Mouse (Mus musculus) liver, postnatal 0 days (tissue): Measurements from ENCODE around the gene Gm49380.

ENCODE experiments used
- CTCF ChIP-seq: sonication (generic); IDR thresholded peaks from 2 replicates; pipeline ENCODE4 v1.5.1; 2016; ENCODE audit warnings: antibody characterized with exemption, low read depth
- EP300 ChIP-seq: IDR thresholded peaks from 2 replicates; pipeline ENCODE4 v1.6.1; 2016; ENCODE audit warnings: antibody characterized with exemption, low read depth, mild to moderate bottlenecking

- TF ChIP-seq CTCF (no peak), EP300 (no peak)
Measured at GRCm38 (mm10) chr9:44114453-44114852, 1.2 kb upstream of the Gm49380 start.
